Mouse (Mus musculus) liver, embryonic 14.5 days (tissue): ENCODE measurements around the gene Rpl9-ps6.

Experiments
- CTCF ChIP-seq: IDR thresholded peaks from 2 replicates; pipeline ENCODE4 v1.5.1; 2016; ENCODE audit warnings: antibody characterized with exemption, low read depth, control low read depth
- EP300 ChIP-seq: IDR thresholded peaks from 2 replicates; pipeline ENCODE4 v1.6.1; 2016; ENCODE audit warnings: antibody characterized with exemption, low read depth

DNA sequence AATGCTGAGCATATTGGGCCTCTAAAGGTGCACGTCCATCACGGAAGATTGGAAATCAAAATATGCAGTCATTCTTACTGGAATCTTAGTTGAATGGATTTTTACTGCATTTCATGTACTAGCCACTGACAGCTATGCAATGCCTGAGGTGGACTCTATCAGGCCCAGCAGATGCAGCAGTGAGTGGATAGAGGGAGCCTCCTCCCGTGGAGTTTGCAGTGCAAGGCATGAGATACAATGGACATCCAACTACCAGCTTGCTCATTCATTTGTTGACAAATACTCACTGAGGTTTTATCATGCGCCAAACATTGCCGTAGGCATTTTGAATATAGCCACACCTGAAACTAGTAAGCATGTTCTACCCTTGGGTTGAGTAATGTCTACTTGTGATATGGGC lies 947 bp upstream of the Rpl9-ps6 start:
- TF ChIP-seq CTCF: no peak
- no peak for TF ChIP-seq EP300
